Mouse (Mus musculus): Measurements from ENCODE around the gene Agmo.

- no peak for TF ChIP-seq CTCF (IDR thresholded peaks at IDR 0.05; ENCODE audit: low read depth, low read length)
- no peak for TF ChIP-seq POLR2A (IDR thresholded peaks at IDR 0.05; ENCODE audit: insufficient read depth, low read length)
- no peak for TF ChIP-seq EP300 (IDR thresholded peaks at IDR 0.05; ENCODE audit: insufficient read depth, low read depth, low read length)
These were observed 69.3 kb downstream of the Agmo start for GRCm38 (mm10) chr12:37310786-37311185.

Data from ES-Bruce4 (cell line).